ENCODE assay signal across 29 mouse cellular contexts in the genomic region with DNA sequence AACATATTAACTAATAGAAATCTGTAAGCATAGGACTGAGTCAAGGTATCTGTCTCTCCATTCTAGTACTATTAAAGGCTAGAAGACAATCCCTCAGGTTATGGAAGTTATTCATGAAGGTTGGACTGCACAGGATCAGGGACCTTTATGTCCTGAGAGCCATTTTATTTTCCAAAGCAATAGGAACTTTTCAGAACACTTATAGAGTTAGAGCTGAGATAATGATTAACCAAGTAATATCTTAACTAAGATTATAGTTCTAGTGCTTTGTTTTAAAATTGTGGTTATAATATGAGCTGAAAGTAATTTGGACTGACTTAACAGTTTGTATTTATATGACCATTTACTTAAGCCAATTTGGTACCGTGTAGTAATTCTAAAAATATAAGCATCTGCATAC.
"Had no signal": no experiment of that assay in that cellular context is flagged by ENCODE, and none has a peak within 500 bp of the region (broad histone marks: within the 10 kb centered on the region; RNA-seq: fewer than 3 reads in every experiment).

No protein-coding gene starts in this region.

- H3K9ac ChIP-seq: embryonic facial prominence, embryonic 12.5 days; embryonic facial prominence, embryonic 13.5 days; embryonic facial prominence, embryonic 15.5 days; forebrain, embryonic 12.5 days; forebrain, embryonic 13.5 days; forebrain, embryonic 15.5 days; forebrain, postnatal 0 days had no signal

- H3K36me3 ChIP-seq: embryonic facial prominence, embryonic 10.5 days; embryonic facial prominence, embryonic 12.5 days; embryonic facial prominence, embryonic 13.5 days; embryonic facial prominence, embryonic 15.5 days; forebrain, embryonic 10.5 days; forebrain, embryonic 12.5 days; forebrain, embryonic 15.5 days had no signal

- H3K27me3 ChIP-seq: embryonic facial prominence, embryonic 12.5 days; embryonic facial prominence, embryonic 13.5 days; embryonic facial prominence, embryonic 15.5 days; forebrain, embryonic 12.5 days; forebrain, embryonic 13.5 days; forebrain, embryonic 15.5 days had no signal

- H3K4me3 ChIP-seq: embryonic facial prominence, embryonic 10.5 days; embryonic facial prominence, embryonic 12.5 days; embryonic facial prominence, embryonic 13.5 days; embryonic facial prominence, embryonic 15.5 days; erythroblast, embryonic 14.5 days; forebrain, embryonic 10.5 days; forebrain, embryonic 12.5 days; forebrain, embryonic 13.5 days; forebrain, embryonic 15.5 days; gastrocnemius, adult 2 months; heart, adult 2 months had no signal

- H3K4me1 ChIP-seq: embryonic facial prominence, embryonic 12.5 days; forebrain, embryonic 12.5 days; forebrain, embryonic 13.5 days; forebrain, embryonic 15.5 days had no signal

- ATAC-seq: forebrain, embryonic 13.5 days; forebrain, embryonic 14.5 days; forebrain, embryonic 15.5 days; forebrain, embryonic 16.5 days; forebrain, postnatal 0 days had no signal

- H3K4me2 ChIP-seq: embryonic facial prominence, embryonic 12.5 days; embryonic facial prominence, embryonic 13.5 days; embryonic facial prominence, embryonic 15.5 days; forebrain, embryonic 12.5 days; forebrain, embryonic 13.5 days; forebrain, embryonic 15.5 days had no signal

- H3K9me3 ChIP-seq: embryonic facial prominence, embryonic 10.5 days; embryonic facial prominence, embryonic 12.5 days; embryonic facial prominence, embryonic 13.5 days; embryonic facial prominence, embryonic 15.5 days; forebrain, embryonic 10.5 days; forebrain, embryonic 12.5 days; forebrain, embryonic 13.5 days; forebrain, embryonic 15.5 days had no signal

- H3K27ac ChIP-seq: embryonic facial prominence, embryonic 10.5 days; embryonic facial prominence, embryonic 12.5 days; embryonic facial prominence, embryonic 13.5 days; embryonic facial prominence, embryonic 15.5 days; forebrain, embryonic 10.5 days; forebrain, embryonic 12.5 days; forebrain, embryonic 13.5 days; forebrain, embryonic 15.5 days; gastrocnemius, adult 2 months; heart, adult 2 months had no signal

- DNase-seq: cerebellum, adult 2 months; cerebellum, adult 8-10 months; cerebellum, adult 9-10 months; cerebellum, adult 9-11 months; cerebellum, postnatal 10 days; cerebellum, postnatal 14 days; cerebellum, postnatal 25 days; cerebellum, postnatal 36 days; embryo, embryonic 11 days; forebrain, postnatal 0 days; gastrocnemius, adult 2 months; gastrocnemius, postnatal 10 days; gastrocnemius, postnatal 14 days; gastrocnemius, postnatal 25 days; gastrocnemius, postnatal 36 days; heart, adult 11 months; heart, adult 18-20 months; heart, adult 2 months had no signal
